In the genomic region with DNA sequence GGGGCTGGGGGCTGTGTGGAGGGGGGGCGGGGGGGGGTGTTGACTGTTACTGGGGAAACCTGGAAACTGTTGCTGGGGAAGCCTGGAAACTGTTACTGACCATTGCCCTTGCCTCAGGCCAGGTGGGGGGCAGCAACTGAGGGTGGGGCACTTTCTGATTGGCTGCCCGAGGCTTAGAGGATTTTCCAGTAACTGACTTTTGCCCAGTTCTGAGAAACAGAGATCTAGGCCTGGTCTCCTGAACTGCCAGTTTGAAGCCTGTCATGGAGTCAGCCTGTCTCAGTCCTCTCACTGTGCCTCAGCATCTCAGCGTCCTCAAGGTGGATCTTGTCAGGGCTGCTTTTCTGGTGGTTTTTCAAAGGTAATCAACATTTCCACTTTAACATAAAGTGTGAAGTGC, we compare ENCODE assay signal across 22 mouse cellular contexts. TPM values are rescaled to one million over a fixed set of nuclear protein-coding genes. Genes with fewer than 3 reads are reported as not detected.
DNase-seq lines count a peak whose midpoint lies in the region; ATAC-seq and TF ChIP-seq lines count a peak whose summit lies in the region.
"Had no signal": no experiment of that assay in that cellular context is flagged by ENCODE, and none has a peak within 500 bp of the region (broad histone marks: within the 10 kb centered on the region; RNA-seq: fewer than 3 reads in every experiment).

No protein-coding gene starts in this region.

- no peak for TF ChIP-seq POLR2A in kidney, adult 2 months (IDR thresholded peaks at IDR 0.05; ENCODE audit: low read depth, low read length)

- H3K36me3 ChIP-seq in kidney, adult 2 months (ENCODE audit: control insufficient read depth, insufficient read depth, low read length), result no peaks in the 10 kb centered on the region
- H3K36me3 ChIP-seq in midbrain, embryonic 10.5 days, result peaks cover 52% of the 10 kb centered on the region
- peaks cover 22% of the 10 kb centered on the region for H3K36me3 ChIP-seq in midbrain, embryonic 14.5 days (ENCODE audit: control insufficient read depth, insufficient read depth, low read length)

- no peak overlapping the region for H3K9ac ChIP-seq in midbrain, embryonic 14.5 days (replicated peaks; ENCODE audit: low read length)
- H3K9ac ChIP-seq: forebrain, embryonic 13.5 days; hindbrain, embryonic 13.5 days had no signal

- no peak for ATAC-seq in midbrain, embryonic 14.5 days (ENCODE audit: low FRiP score, low TSS enrichment)
- ATAC-seq: forebrain, embryonic 13.5 days; forebrain, embryonic 16.5 days; hindbrain, embryonic 16.5 days; Patski had no signal

- peak; percentile 2 for DNase-seq in adrenal gland, postnatal 14 days
- DNase-seq in adrenal gland, postnatal 36 days, result no peak
- DNase-seq in kidney, adult 2 months, result peak; percentile 82
- DNase-seq in kidney, postnatal 14 days, result no peak
- DNase-seq in midbrain, embryonic 10.5 days (ENCODE audit: low spot score), result no peak
- DNase-seq in midbrain, embryonic 14.5 days, result no peak
- DNase-seq in testis, postnatal 14 days (ENCODE audit: low spot score), result peak; percentile 63
- DNase-seq in lung, adult 18-20 months, result no peak
- DNase-seq: adrenal gland, postnatal 10 days; cerebellum, adult 18-20 months; cerebellum, adult 9-10 months; cerebellum, postnatal 14 days; gastrocnemius, postnatal 25 days; heart, adult 2 months had no signal

- no peaks in the 10 kb centered on the region for H3K27me3 ChIP-seq in kidney, adult 2 months (replicated peaks; ENCODE audit: control insufficient read depth, insufficient read depth, low read length)
- no peaks in the 10 kb centered on the region for H3K27me3 ChIP-seq in midbrain, embryonic 10.5 days (ENCODE audit: low read depth, poor library complexity, severe bottlenecking)
- no peaks in the 10 kb centered on the region for H3K27me3 ChIP-seq in midbrain, embryonic 14.5 days (ENCODE audit: control insufficient read depth, insufficient read depth, low read length)
- H3K27me3 ChIP-seq: forebrain, embryonic 13.5 days; hindbrain, embryonic 13.5 days; Patski had no signal

- H3K27ac ChIP-seq in kidney, adult 2 months (ENCODE audit: insufficient read depth, low read depth, low read length), result no peak overlapping the region
- no peak overlapping the region for H3K27ac ChIP-seq in midbrain, embryonic 10.5 days (replicated peaks)
- H3K27ac ChIP-seq in midbrain, embryonic 14.5 days (replicated peaks; ENCODE audit: low read depth, low read length), result no peak overlapping the region
- H3K27ac ChIP-seq: forebrain, embryonic 10.5 days; forebrain, embryonic 13.5 days; heart, adult 2 months; hindbrain, embryonic 13.5 days had no signal

- no peaks in the 10 kb centered on the region for H3K9me3 ChIP-seq in midbrain, embryonic 10.5 days (replicated peaks)
- H3K9me3 ChIP-seq in midbrain, embryonic 14.5 days (ENCODE audit: control insufficient read depth, low read length), result no peaks in the 10 kb centered on the region
- H3K9me3 ChIP-seq: forebrain, embryonic 10.5 days; forebrain, embryonic 13.5 days; hindbrain, embryonic 13.5 days had no signal

- no peak for TF ChIP-seq CTCF in kidney, adult 2 months (conservative IDR thresholded peaks at IDR 0.05; ENCODE audit: insufficient read depth, insufficient read length, low read depth, low read length)

- 87% methylated on average over 3 of the region's 3 CpGs for WGBS in kidney, adult 2 months
- 86% methylated on average over 3 of the region's 3 CpGs for WGBS in midbrain, embryonic 10.5 days
- WGBS in midbrain, embryonic 14.5 days, result 89% methylated on average over 3 of the region's 3 CpGs

- H3K4me3 ChIP-seq in kidney, adult 2 months (ENCODE audit: insufficient read depth, low read depth, low read length), result no peak overlapping the region
- H3K4me3 ChIP-seq in midbrain, embryonic 10.5 days, result peak overlapping the region; percentile 9; the same call in 1 of the 2 replicates
- H3K4me3 ChIP-seq in midbrain, embryonic 14.5 days (replicated peaks; ENCODE audit: low read depth, low read length), result no peak overlapping the region
- H3K4me3 ChIP-seq: forebrain, embryonic 10.5 days; forebrain, embryonic 13.5 days; heart, adult 2 months; hindbrain, embryonic 13.5 days had no signal

- H3K4me2 ChIP-seq in midbrain, embryonic 14.5 days (ENCODE audit: low read length), result no peak overlapping the region
- H3K4me2 ChIP-seq: forebrain, embryonic 13.5 days; heart, embryonic 11.5 days; hindbrain, embryonic 13.5 days had no signal

- peaks cover 14% of the 10 kb centered on the region; the same call in 1 of the 2 replicates for H3K4me1 ChIP-seq in kidney, adult 2 months (ENCODE audit: control insufficient read depth, insufficient read depth, low read length)
- peaks cover 36% of the 10 kb centered on the region for H3K4me1 ChIP-seq in midbrain, embryonic 10.5 days
- H3K4me1 ChIP-seq in midbrain, embryonic 14.5 days (ENCODE audit: control insufficient read depth, insufficient read depth, low read length), result peaks cover 13% of the 10 kb centered on the region

RNA-seq across cellular contexts. Expression of gene Trim11, which starts 3.5 kb away (rescaled TPM):
- total RNA-seq in adrenal gland, postnatal 14 days (2021), result 25.5 and 29.9 TPM in 2 replicates
- total RNA-seq in adrenal gland, postnatal 36 days (2021), result 10 to 100 TPM; 23.7 to 25.5 TPM
- polyA plus RNA-seq in kidney, adult 2 months (2012; rRNA removed), result 19.4 and 20.7 TPM in 2 replicates
- 17.7 and 19.3 TPM in 2 replicates for polyA plus RNA-seq in midbrain, embryonic 10.5 days (2016; fragmentation: Nextera tagmentation; extraction: Ambion mirVana)
- 18.6 and 20.8 TPM in 2 replicates for polyA plus RNA-seq in midbrain, embryonic 14.5 days (2014; fragmentation: Nextera tagmentation; extraction: Ambion mirVana)

RNA-seq across cellular contexts. Expression of gene Hist3h2a, which starts 19.9 kb away (rescaled TPM):
- total RNA-seq in adrenal gland, postnatal 14 days (2021), result 24.4 and 26.8 TPM in 2 replicates
- total RNA-seq in adrenal gland, postnatal 36 days (2021), result 10 to 100 TPM; 20.0 to 21.8 TPM
- 29.0 and 29.5 TPM in 2 replicates for polyA plus RNA-seq in kidney, adult 2 months (2012; rRNA removed)
- 20.4 and 31.6 TPM in 2 replicates for polyA plus RNA-seq in midbrain, embryonic 10.5 days (2016; fragmentation: Nextera tagmentation; extraction: Ambion mirVana)
- 129 and 130 TPM in 2 replicates for polyA plus RNA-seq in midbrain, embryonic 14.5 days (2014; fragmentation: Nextera tagmentation; extraction: Ambion mirVana)

RNA-seq across cellular contexts. Expression of gene Trim17, which starts 19.9 kb away (rescaled TPM):
- 0.11 TPM in 1 of 2 replicates, not detected in the other for total RNA-seq in adrenal gland, postnatal 14 days (2021)
- total RNA-seq in adrenal gland, postnatal 36 days (2021), result under 1 TPM; 0.10 to 0.26 TPM
- 0.34 and 0.48 TPM in 2 replicates for polyA plus RNA-seq in kidney, adult 2 months (2012; rRNA removed)
- polyA plus RNA-seq in midbrain, embryonic 10.5 days (2016; fragmentation: Nextera tagmentation; extraction: Ambion mirVana), result 0.25 and 0.26 TPM in 2 replicates
- 1.1 and 1.3 TPM in 2 replicates for polyA plus RNA-seq in midbrain, embryonic 14.5 days (2014; fragmentation: Nextera tagmentation; extraction: Ambion mirVana)
- total RNA-seq: hematopoietic stem cell, adult 5-6 weeks had no signal

RNA-seq across cellular contexts. Expression of gene Hist3h2ba, which starts 25.7 kb away (rescaled TPM):
- total RNA-seq in adrenal gland, postnatal 14 days (2021), result 16.4 and 23.5 TPM in 2 replicates
- total RNA-seq in adrenal gland, postnatal 36 days (2021), result 1 to 10 TPM; 4.5 to 5.8 TPM
- 3.0 and 5.3 TPM in 2 replicates for polyA plus RNA-seq in kidney, adult 2 months (2012; rRNA removed)
- 34.1 and 69.6 TPM in 2 replicates for polyA plus RNA-seq in midbrain, embryonic 10.5 days (2016; fragmentation: Nextera tagmentation; extraction: Ambion mirVana)
- 239 and 784 TPM in 2 replicates for polyA plus RNA-seq in midbrain, embryonic 14.5 days (2014; fragmentation: Nextera tagmentation; extraction: Ambion mirVana)

RNA-seq across cellular contexts. Expression of gene Rnf187, which starts 35.7 kb away (rescaled TPM):
- 147 and 153 TPM in 2 replicates for total RNA-seq in adrenal gland, postnatal 14 days (2021)
- 100 to 1,000 TPM; 173 to 181 TPM for total RNA-seq in adrenal gland, postnatal 36 days (2021)
- 251 and 307 TPM in 2 replicates for polyA plus RNA-seq in kidney, adult 2 months (2012; rRNA removed)
- polyA plus RNA-seq in midbrain, embryonic 10.5 days (2016; fragmentation: Nextera tagmentation; extraction: Ambion mirVana), result 274 and 296 TPM in 2 replicates
- 641 and 678 TPM in 2 replicates for polyA plus RNA-seq in midbrain, embryonic 14.5 days (2014; fragmentation: Nextera tagmentation; extraction: Ambion mirVana)

Comparison
In these comparisons a context has a peak if more than half of its experiments do, and no peak if none do; other contexts are left out.
1. DNase-seq: peak in adrenal gland, postnatal 14 days (single experiment), kidney, adult 2 months (single experiment) and testis, postnatal 14 days (single experiment); none in adrenal gland, postnatal 36 days (0 of 2), kidney, postnatal 14 days (single experiment), midbrain, embryonic 10.5 days (single experiment), midbrain, embryonic 14.5 days (single experiment) and lung, adult 18-20 months (0 of 2).